Mouse (Mus musculus): ENCODE measurements around the gene Tomm22. TPM values are rescaled to one million over a fixed set of nuclear protein-coding genes. Genes with fewer than 3 reads are reported as not detected.

Gene Tomm22
- polyA plus RNA-seq, 2 experiments: 112 to 217 TPM

- Histone ChIP-seq H3K4me2 (replicated peaks; ENCODE audit: low read depth, low read length, severe bottlenecking) (peak overlapping the region; percentile 81), H3K27me3 (ENCODE audit: control insufficient read depth, insufficient read depth, low read length) (no peaks in the 10 kb centered on the region), H3K27ac (replicated peaks; ENCODE audit: low read depth, low read length) (no peak overlapping the region), H3K4me3 (replicated peaks; ENCODE audit: low read length) (peak overlapping the region; percentile 93), H3K4me1 (ENCODE audit: control insufficient read depth, insufficient read depth, low read length) (peaks cover 39% of the 10 kb centered on the region), H3K9me3 (ENCODE audit: control insufficient read depth, low read length) (no peaks in the 10 kb centered on the region), H3K36me3 (ENCODE audit: control insufficient read depth, insufficient read depth, low read length) (no peaks in the 10 kb centered on the region), H3K9ac (ENCODE audit: low read depth, low read length, severe bottlenecking) (peak overlapping the region; percentile 91)
- DNase-seq (ENCODE audit: low spot score): no peak
- no peak for TF ChIP-seq POLR2A (IDR thresholded peaks at IDR 0.05; ENCODE audit: borderline replicate concordance, extremely low read depth, insufficient read depth, insufficient read length)
- 15% methylated on average over 15 of the region's 15 CpGs for WGBS
- ATAC-seq (ENCODE audit: low FRiP score, low read depth): no peak
Measured at GRCm38 (mm10) chr15:79686046-79686869, 15.6 kb downstream of the Tomm22 start.

DNA sequence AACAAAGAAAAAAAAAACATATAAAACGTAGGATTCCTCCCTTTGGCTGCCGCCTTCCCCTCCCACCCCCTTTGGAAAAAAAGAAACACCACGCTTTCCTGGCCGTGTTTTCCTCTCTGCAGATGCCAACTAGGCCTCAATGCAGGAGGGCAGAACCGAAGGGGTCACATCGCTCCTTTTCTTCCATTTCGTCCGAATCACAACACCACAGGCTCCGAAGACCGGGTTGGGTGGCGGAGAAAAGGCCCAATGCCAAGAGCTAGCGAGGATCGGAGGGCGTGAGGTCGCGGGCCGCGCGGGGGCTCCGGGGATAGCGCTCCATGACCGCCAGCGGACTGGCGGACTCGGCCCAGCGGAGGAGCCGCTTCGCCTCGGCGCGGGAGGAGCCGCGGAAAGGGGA is 16.5 kb downstream of the Tomm22 start:
- peak overlapping the region; percentile 81 for H3K4me2 ChIP-seq (replicated peaks; ENCODE audit: low read depth, low read length, severe bottlenecking)
- H3K9me3 ChIP-seq (ENCODE audit: control insufficient read depth, low read length): no peaks in the 10 kb centered on the region
- WGBS: under 1% methylated on average over 26 of the region's 33 CpGs
- H3K36me3 ChIP-seq (ENCODE audit: control insufficient read depth, insufficient read depth, low read length): no peaks in the 10 kb centered on the region
- no peak for TF ChIP-seq POLR2A (IDR thresholded peaks at IDR 0.05; ENCODE audit: borderline replicate concordance, extremely low read depth, insufficient read depth, insufficient read length)
- H3K4me1 ChIP-seq (ENCODE audit: control insufficient read depth, insufficient read depth, low read length): peaks cover 46% of the 10 kb centered on the region
- DNase-seq (ENCODE audit: low spot score): no peak
- no peaks in the 10 kb centered on the region for H3K27me3 ChIP-seq (ENCODE audit: control insufficient read depth, insufficient read depth, low read length)
- peak overlapping the region; percentile 96 for H3K27ac ChIP-seq (replicated peaks; ENCODE audit: low read depth, low read length)
- no peak for ATAC-seq (ENCODE audit: low FRiP score, low read depth)
- peak overlapping the region; percentile 91 for H3K9ac ChIP-seq (ENCODE audit: low read depth, low read length, severe bottlenecking)
- peak overlapping the region; percentile 93 for H3K4me3 ChIP-seq (replicated peaks; ENCODE audit: low read length)

- 0% methylated on average over 42 of the region's 72 CpGs for WGBS
- H3K4me1 ChIP-seq (ENCODE audit: control insufficient read depth, insufficient read depth, low read length): peaks cover 51% of the 10 kb centered on the region
- peak; percentile 74 for ATAC-seq (ENCODE audit: low FRiP score, low read depth)
Measured at GRCm38 (mm10) chr15:79687646-79688267, 17.1 kb downstream of the Tomm22 start, which contains the start of gene Josd1. Josd1 (minus strand) TSS chr15:79687919.

DNA sequence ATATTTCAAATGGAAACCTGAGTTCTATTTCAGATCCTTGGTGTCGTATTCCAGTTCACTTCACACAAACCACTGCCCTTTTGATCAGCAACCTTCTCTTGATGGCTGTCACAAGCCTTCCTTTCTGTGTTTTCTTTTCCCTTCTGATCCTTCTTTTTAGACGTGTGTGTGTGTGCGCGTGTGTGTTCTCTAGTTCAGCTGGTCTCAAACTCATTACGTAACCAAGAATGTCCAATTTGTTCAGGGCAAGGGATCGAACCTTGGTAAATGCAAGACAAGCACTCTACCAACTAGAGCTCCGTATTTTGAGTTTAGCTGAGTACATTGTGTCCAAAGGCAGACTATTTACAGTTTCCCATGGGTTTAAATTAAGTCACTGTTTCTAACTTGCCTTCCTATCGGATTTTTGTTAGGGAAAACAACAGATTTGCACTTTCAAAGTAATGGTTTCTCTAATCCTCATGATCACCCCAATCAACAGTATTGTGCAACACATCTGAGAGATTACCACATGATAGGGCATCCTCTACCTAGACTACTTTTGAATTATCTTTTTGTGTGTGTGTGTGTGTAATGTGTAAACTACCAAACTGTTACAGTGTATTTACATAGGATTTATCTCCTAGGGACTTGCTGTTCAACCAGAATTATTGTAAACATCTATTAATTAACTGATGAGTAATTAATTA is 17.8 kb downstream of the Tomm22 start:
- TF ChIP-seq POLR2A (IDR thresholded peaks at IDR 0.05; ENCODE audit: borderline replicate concordance, extremely low read depth, insufficient read depth, insufficient read length): no peak
- peak overlapping the region; percentile 81 for H3K4me2 ChIP-seq (replicated peaks; ENCODE audit: low read depth, low read length, severe bottlenecking)
- H3K27me3 ChIP-seq (ENCODE audit: control insufficient read depth, insufficient read depth, low read length): no peaks in the 10 kb centered on the region
- H3K4me1 ChIP-seq (ENCODE audit: control insufficient read depth, insufficient read depth, low read length): peaks cover 52% of the 10 kb centered on the region
- no peaks in the 10 kb centered on the region for H3K9me3 ChIP-seq (ENCODE audit: control insufficient read depth, low read length)
- peak overlapping the region; percentile 91 for H3K9ac ChIP-seq (ENCODE audit: low read depth, low read length, severe bottlenecking)
- 3% methylated on average over 8 of the region's 8 CpGs for WGBS
- H3K36me3 ChIP-seq (ENCODE audit: control insufficient read depth, insufficient read depth, low read length): no peaks in the 10 kb centered on the region
- peak overlapping the region; percentile 96 for H3K27ac ChIP-seq (replicated peaks; ENCODE audit: low read depth, low read length)
- DNase-seq (ENCODE audit: low spot score) (no peak), ATAC-seq (ENCODE audit: low FRiP score, low read depth) (no peak)
- peak overlapping the region; percentile 93 for H3K4me3 ChIP-seq (replicated peaks; ENCODE audit: low read length)

More at GRCm38 (mm10) chr15:79687646-79688267, 17.1 kb downstream of the Tomm22 start, which contains the start of gene Josd1:
- Histone ChIP-seq H3K9ac (ENCODE audit: low read depth, low read length, severe bottlenecking) (peak within 1 kb of the TSS; percentile 91), H3K27me3 (ENCODE audit: control insufficient read depth, insufficient read depth, low read length) (no peaks in the 10 kb centered on the region), H3K27ac (replicated peaks; ENCODE audit: low read depth, low read length) (peak within 1 kb of the TSS; percentile 96), H3K36me3 (ENCODE audit: control insufficient read depth, insufficient read depth, low read length) (no peaks in the 10 kb centered on the region), H3K4me2 (replicated peaks; ENCODE audit: low read depth, low read length, severe bottlenecking) (peak within 1 kb of the TSS; percentile 81), H3K9me3 (ENCODE audit: control insufficient read depth, low read length) (no peaks in the 10 kb centered on the region), H3K4me3 (replicated peaks; ENCODE audit: low read length) (peak within 1 kb of the TSS; percentile 93)
- TF ChIP-seq POLR2A (IDR thresholded peaks at IDR 0.05; ENCODE audit: borderline replicate concordance, extremely low read depth, insufficient read depth, insufficient read length): peak; percentile 61; the same call in 1 of the 2 replicates
- DNase-seq (ENCODE audit: low spot score): peak; percentile 89
